Mouse (Mus musculus) urinary bladder, postnatal 10 days (tissue): ENCODE results near the gene S100a6.

ENCODE experiments used
- DNase-seq: peaks from one replicate; pipeline ENCODE4 v3.0.0; 2022; ENCODE audit warnings: low spot score

S100a6 gene

GRCm38 (mm10) chr3:90626266-90627021 is 13.8 kb downstream of the S100a6 start:
- DNase-seq = no peak

- no peak for DNase-seq
Observed at GRCm38 (mm10) chr3:90627366-90627765, 14.7 kb downstream of the S100a6 start.

- no peak for DNase-seq
Observed at GRCm38 (mm10) chr3:90627807-90628206, 15.1 kb downstream of the S100a6 start.

- DNase-seq = no peak
Observed at GRCm38 (mm10) chr3:90629298-90629697, 16.6 kb downstream of the S100a6 start.

GRCm38 (mm10) chr3:90631984-90632383 is 19.3 kb downstream of the S100a6 start:
- DNase-seq = no peak

GRCm38 (mm10) chr3:90638511-90639275 is 26.0 kb downstream of the S100a6 start:
- no peak for DNase-seq

- DNase-seq = no peak
Observed at GRCm38 (mm10) chr3:90639511-90640154, 27.0 kb downstream of the S100a6 start.

GRCm38 (mm10) chr3:90640981-90641380 is 28.3 kb downstream of the S100a6 start:
- no peak for DNase-seq

GRCm38 (mm10) chr3:90644220-90644619 is 31.5 kb downstream of the S100a6 start:
- no peak for DNase-seq

GRCm38 (mm10) chr3:90647291-90647690 is 34.6 kb downstream of the S100a6 start:
- DNase-seq = no peak

GRCm38 (mm10) chr3:90648981-90649380 is 36.3 kb downstream of the S100a6 start:
- DNase-seq = no peak

- DNase-seq = no peak
Observed at GRCm38 (mm10) chr3:90649832-90650231, 37.1 kb downstream of the S100a6 start.

GRCm38 (mm10) chr3:90652878-90653508 is 40.3 kb downstream of the S100a6 start:
- DNase-seq = peak; percentile 35

GRCm38 (mm10) chr3:90653717-90654116 is 41.0 kb downstream of the S100a6 start, which contains the start of gene S100a7a:
TSS of gene S100a7a (plus strand) at chr3:90654017.
- DNase-seq = no peak

GRCm38 (mm10) chr3:90657405-90657804 is 44.7 kb downstream of the S100a6 start:
- no peak for DNase-seq

- DNase-seq = no peak
Observed at GRCm38 (mm10) chr3:90659364-90660044, 46.8 kb downstream of the S100a6 start.

- no peak for DNase-seq
Observed at GRCm38 (mm10) chr3:90664219-90664618, 51.5 kb downstream of the S100a6 start.

GRCm38 (mm10) chr3:90668846-90669245 is 56.2 kb downstream of the S100a6 start, which contains the start of gene S100a8:
TSS of gene S100a8 (plus strand) at chr3:90668978.
- DNase-seq = no peak
